Mouse (Mus musculus) lung, postnatal 0 days (tissue): ENCODE results near the gene Metap1d.

Experiments used
- CTCF ChIP-seq: IDR thresholded peaks from 2 replicates; pipeline ENCODE4 v1.5.1; 2016; ENCODE audit warnings: antibody characterized with exemption, mild to moderate bottlenecking
- EP300 ChIP-seq: IDR thresholded peaks from 2 replicates; pipeline ENCODE4 v1.6.1; 2016; ENCODE audit warnings: antibody characterized with exemption, mild to moderate bottlenecking, control low read depth

DNA sequence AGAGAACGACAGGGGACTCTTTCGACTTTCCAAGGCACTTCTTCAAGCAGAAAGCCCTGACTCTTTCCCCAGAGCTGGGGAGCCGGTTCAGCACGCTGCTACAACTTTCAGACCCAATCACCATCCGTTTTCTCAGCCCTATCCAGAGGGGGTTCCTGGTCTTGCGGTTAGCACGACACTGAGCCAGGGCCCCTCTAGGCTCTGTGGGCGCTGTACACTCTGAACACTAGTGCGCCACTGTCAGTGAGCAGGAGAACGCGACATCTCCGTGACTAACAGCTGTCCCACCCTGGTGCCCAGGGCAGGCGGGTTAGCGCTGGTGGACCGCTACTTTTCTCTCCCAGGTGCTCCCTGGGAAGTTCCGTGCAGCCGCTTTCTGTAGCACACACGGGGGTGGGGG is 98.6 kb downstream of the Metap1d start:
- TF ChIP-seq CTCF (no peak), EP300 (no peak)
